Mouse (Mus musculus): Measurements from ENCODE around the gene Apol9b.

GRCm38 (mm10) chr15:77770942-77771341 lies 42.1 kb downstream of the Apol9b start:
- TF ChIP-seq CTCF (IDR thresholded peaks at IDR 0.05; ENCODE audit: low read depth, low read length) (no peak), POLR2A (IDR thresholded peaks at IDR 0.05; ENCODE audit: extremely low read depth, insufficient read depth, low read length) (no peak)

All from liver, adult 2 months (tissue).